Mouse (Mus musculus): ENCODE measurements at regions not wholly inside any gene's neighbourhood (a gene's known extent, or its start where the extent isn't known, plus 50 kb on each side); places are given as distances from the start of the nearest gene placed in this dataset.
A peak's percentile ranks its signal among the peaks of the same experiment; 100 is the strongest.

DNA sequence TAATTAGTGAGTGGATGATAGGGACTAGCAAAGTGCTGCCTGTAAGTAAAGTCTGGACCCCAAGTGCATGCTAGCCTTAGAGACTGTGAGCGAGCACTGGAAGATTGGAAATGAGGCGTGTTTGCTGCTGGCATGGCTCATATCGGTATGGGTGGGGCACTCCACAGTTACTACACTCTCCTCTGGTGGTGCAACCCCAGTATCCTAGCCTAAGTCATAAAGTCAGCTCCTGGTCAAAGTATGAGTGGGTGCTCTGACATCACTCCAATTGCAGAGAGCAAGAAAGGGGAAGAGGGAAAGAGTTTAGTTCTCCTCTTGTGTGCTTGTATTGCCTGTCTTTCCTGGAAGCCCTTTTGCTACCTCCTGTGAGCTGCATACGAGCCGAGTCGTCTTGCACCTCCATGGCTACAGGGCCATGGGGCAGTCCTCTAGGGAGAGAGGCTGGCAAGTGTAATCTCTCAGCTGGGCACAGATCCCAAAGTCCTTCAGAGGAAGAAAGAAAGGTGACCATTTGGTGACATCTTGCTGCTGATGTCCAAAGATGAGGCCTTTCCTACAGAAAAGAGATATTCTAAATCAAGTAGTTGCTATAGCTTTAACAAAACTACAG, 281.2 kb upstream of the Id2 start:
- ATAC-seq (replicated peaks in 1 of 2; ENCODE audit: insufficient read depth in 1 of 2, low FRiP score in 2 of 2, low TSS enrichment in 1 of 2, low read depth in 1 of 2, poor library complexity in 2 of 2, severe bottlenecking in 2 of 2) = peak in 1 of 2 experiments; percentile 36; a peak in 2 of 4 replicates

DNA sequence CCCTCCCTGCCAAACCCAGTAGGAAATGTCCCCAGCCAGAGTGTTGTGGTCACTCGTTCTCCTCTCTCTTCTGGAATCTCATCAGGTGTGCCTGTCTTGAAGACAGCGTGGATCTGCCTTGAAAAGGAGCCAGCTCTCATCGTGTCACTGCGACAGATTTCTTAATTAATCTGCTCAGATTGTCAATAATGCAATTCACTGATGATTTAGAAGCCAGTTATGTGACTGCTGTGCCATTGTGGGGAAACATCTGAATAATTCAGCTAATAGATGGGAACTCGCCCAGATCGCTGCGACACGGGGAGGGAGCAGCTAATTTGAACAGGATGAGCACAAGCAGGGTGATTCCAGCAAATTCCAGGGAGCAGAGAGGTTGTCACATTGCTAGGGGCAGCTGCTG, 279.5 kb upstream of the Id2 start:
- no peak for ATAC-seq (replicated peaks in 1 of 2; ENCODE audit: insufficient read depth in 1 of 2, low FRiP score in 2 of 2, low TSS enrichment in 1 of 2, low read depth in 1 of 2, poor library complexity in 2 of 2, severe bottlenecking in 2 of 2)

DNA sequence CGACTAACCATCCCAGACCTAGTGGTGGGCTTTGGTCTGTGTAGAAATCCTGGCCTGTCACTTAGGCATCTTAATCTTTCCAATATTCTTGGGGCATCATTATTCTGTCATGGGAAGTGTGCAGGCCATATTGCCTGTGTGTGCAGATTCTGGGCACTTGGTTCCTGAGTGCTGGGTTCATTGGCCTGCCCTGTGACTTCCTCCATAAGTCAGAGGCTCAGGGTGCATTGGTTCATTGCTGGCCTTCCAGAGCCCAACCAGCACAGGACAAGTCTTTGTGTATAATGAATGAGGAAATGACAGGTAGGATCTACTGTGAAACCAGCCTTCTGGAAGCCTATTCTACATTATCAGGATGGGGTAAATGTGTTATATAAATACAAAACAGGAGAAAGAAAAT, 270.6 kb upstream of the Id2 start:
- no peak for ATAC-seq (replicated peaks in 1 of 2; ENCODE audit: insufficient read depth in 1 of 2, low FRiP score in 2 of 2, low TSS enrichment in 1 of 2, low read depth in 1 of 2, poor library complexity in 2 of 2, severe bottlenecking in 2 of 2)

DNA sequence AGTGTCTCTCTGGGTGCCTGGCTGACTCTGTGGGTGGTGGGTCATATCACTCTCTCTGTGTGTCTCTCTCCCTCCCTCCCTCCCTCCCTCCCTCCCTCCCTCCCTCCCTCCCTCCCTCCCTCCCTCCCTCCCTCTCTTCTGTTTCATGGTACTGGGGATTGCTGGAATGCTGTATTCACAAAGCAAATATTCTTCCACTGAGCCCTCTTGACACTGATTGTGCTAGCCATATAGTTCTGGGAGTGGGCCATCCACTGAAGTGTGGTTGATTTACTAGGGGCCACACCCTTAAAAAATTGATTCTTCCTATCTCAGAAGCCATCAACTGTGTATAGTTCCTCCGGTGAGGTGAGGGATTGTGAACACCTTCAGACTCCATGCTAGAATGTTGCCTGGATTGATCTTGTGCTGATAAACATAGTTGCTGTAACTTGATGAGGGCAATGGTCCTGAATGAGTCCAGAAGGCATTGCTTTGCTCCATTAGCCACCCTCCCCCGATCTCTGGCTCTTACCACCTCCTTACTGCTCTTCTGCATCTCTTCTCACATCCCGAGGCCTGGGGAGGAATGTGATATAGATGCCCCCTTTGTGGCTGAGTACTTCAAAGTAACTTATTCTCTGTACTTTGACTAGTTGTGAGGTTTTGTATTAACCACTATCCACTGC, 268.8 kb upstream of the Id2 start:
- ATAC-seq (replicated peaks in 1 of 2; ENCODE audit: insufficient read depth in 1 of 2, low FRiP score in 2 of 2, low TSS enrichment in 1 of 2, low read depth in 1 of 2, poor library complexity in 2 of 2, severe bottlenecking in 2 of 2) = no peak

DNA sequence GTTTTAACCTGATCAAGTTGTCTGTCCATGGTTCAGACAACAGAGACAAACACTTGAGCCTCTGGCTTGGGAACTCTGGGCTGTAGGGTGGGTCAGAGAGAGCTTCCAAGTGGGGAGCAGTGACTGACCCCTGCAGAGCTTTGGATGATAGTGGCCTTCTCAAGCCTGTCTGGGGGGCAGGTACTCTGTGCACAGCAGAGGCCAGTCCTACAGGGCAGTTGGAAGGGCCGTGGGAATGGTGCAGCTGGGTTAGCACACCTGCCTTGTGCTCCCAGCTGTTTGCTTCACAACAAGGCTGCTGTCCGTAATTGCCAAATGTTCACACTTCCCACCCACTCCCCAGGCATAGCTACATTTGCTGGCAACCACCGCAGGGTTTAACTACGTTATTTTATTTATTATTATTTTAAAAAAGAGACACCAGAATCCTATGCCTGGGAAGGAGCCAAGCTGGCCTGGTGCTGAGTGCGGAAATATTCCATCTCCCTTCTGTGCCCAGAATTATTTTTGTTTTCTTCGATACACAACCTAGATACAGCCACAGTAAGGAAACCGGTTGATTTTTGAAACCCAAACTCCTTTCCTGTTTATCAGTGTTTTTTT, 268.1 kb upstream of the Id2 start:
- ATAC-seq (replicated peaks in 1 of 2; ENCODE audit: insufficient read depth in 1 of 2, low FRiP score in 2 of 2, low TSS enrichment in 1 of 2, low read depth in 1 of 2, poor library complexity in 2 of 2, severe bottlenecking in 2 of 2) = no peak

DNA sequence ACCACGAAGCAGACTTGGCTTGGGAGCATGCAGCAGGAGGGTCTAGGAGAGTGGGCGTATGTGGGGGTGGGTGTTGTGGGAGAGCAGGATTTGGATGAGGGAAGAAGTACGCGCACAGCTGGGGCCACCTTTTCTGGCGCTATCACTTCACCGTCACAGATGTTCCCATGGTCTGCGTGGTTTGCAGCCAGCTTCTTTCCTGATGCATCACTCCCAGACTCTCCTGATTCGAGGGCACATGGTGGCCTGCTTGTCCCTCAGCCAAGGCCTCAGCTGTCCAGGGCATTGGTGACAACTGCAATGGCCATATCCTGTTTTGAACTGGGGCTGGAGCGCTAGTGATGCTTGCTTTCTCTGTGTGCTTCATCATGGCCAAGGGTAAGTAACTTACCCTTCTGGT, 266.9 kb upstream of the Id2 start:
- ATAC-seq (replicated peaks in 1 of 2; ENCODE audit: insufficient read depth in 1 of 2, low FRiP score in 2 of 2, low TSS enrichment in 1 of 2, low read depth in 1 of 2, poor library complexity in 2 of 2, severe bottlenecking in 2 of 2) = no peak

- no peak for ATAC-seq (replicated peaks in 1 of 2; ENCODE audit: insufficient read depth in 1 of 2, low FRiP score in 2 of 2, low TSS enrichment in 1 of 2, low read depth in 1 of 2, poor library complexity in 2 of 2, severe bottlenecking in 2 of 2)
These were observed 266.4 kb upstream of the Id2 start for GRCm38 (mm10) chr12:25363341-25363740.

DNA sequence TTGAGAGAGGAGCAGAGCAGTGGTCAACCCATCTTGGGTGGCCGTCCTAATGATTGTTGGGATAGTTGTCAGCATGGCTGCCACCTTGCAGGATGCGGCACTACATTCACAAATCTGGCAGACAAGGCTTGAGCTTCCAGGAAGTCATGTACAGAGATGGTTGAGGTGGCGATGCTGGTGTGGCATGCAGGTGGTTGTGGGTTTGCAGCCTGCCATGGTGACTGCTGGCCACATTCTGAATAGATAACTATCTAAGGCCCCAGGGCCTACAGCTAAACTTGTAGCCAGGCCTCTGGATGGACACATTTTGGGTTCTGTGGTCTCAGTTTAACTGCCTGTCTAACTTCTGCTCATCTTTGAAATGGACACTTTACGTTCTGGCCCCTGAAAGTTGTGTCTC, 265.8 kb upstream of the Id2 start:
- no peak for ATAC-seq (replicated peaks in 1 of 2; ENCODE audit: insufficient read depth in 1 of 2, low FRiP score in 2 of 2, low TSS enrichment in 1 of 2, low read depth in 1 of 2, poor library complexity in 2 of 2, severe bottlenecking in 2 of 2)

DNA sequence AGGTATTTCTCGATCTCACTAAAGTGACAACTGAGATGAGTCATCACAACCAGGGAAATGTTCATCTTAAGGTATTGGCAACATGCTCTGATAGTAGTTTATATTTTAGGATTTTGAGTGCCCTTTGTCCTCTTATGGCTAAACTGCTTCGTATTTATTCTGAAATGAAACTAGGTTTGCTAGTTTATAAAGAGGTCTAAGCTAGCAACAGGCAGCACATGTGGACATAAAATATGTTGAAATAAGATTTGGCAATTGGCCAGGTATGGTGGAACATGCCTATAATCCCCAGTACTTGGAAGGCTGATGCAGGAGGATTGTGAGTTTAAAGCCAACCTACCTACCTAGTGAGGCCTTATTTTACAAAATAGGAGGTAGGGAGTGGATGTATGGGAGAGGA, 263.8 kb upstream of the Id2 start:
- ATAC-seq (replicated peaks in 1 of 2; ENCODE audit: insufficient read depth in 1 of 2, low FRiP score in 2 of 2, low TSS enrichment in 1 of 2, low read depth in 1 of 2, poor library complexity in 2 of 2, severe bottlenecking in 2 of 2) = no peak

DNA sequence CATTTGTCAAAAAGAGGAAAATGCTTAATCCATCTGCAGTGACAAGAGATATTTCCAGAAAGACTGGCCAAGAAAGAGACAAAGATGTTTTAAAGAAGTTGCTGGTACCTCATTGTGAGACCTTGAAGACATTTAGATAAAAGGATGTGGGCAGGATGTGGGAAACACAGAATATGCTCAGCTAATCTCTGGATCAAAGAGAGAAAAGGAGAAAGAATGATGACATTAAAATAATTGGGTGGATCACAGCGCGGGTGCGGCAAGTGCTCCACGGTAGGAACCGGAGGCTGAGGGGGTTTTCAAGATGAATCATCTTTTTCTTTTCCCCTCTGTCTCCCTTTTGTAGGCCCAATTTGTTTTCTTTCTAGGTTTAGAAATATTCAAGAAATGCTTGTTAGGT, 263.0 kb upstream of the Id2 start:
- ATAC-seq (replicated peaks in 1 of 2; ENCODE audit: insufficient read depth in 1 of 2, low FRiP score in 2 of 2, low TSS enrichment in 1 of 2, low read depth in 1 of 2, poor library complexity in 2 of 2, severe bottlenecking in 2 of 2) = no peak

- no peak for ATAC-seq (replicated peaks in 1 of 2; ENCODE audit: insufficient read depth in 1 of 2, low FRiP score in 2 of 2, low TSS enrichment in 1 of 2, low read depth in 1 of 2, poor library complexity in 2 of 2, severe bottlenecking in 2 of 2)
These were observed 262.0 kb upstream of the Id2 start for GRCm38 (mm10) chr12:25358846-25359525.

- ATAC-seq (replicated peaks in 1 of 2; ENCODE audit: insufficient read depth in 1 of 2, low FRiP score in 2 of 2, low TSS enrichment in 1 of 2, low read depth in 1 of 2, poor library complexity in 2 of 2, severe bottlenecking in 2 of 2) = no peak; a peak in 1 of 4 replicates
These were observed 259.8 kb upstream of the Id2 start for GRCm38 (mm10) chr12:25356774-25357173.

DNA sequence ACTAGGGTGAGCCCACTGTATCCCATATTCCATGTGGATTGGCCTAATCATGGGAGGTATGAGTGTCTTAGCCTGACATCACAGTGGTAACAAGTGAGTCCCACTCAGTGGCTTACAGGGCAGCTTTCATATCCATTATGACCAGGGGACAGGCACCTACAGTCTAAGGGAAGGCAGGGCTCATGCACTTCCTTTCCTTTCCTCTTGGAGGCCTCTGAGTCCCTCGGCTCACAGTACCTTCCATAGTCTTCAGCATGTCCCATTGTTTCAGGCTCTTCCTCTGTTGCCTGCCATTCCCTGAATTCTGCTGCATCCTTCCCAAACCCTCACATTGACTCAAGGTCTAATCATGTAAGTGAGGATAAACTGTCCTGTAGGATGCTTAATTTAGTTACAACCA, 258.3 kb upstream of the Id2 start:
- ATAC-seq (replicated peaks in 1 of 2; ENCODE audit: insufficient read depth in 1 of 2, low FRiP score in 2 of 2, low TSS enrichment in 1 of 2, low read depth in 1 of 2, poor library complexity in 2 of 2, severe bottlenecking in 2 of 2) = no peak

- ATAC-seq (replicated peaks in 1 of 2; ENCODE audit: insufficient read depth in 1 of 2, low FRiP score in 2 of 2, low TSS enrichment in 1 of 2, low read depth in 1 of 2, poor library complexity in 2 of 2, severe bottlenecking in 2 of 2) = no peak
These were observed 256.5 kb upstream of the Id2 start for GRCm38 (mm10) chr12:25353402-25353896.

GRCm38 (mm10) chr12:25352160-25352559, 255.2 kb upstream of the Id2 start:
- peak; percentile 17 to 54; a peak in 2 of 4 replicates for ATAC-seq (replicated peaks in 1 of 2; ENCODE audit: insufficient read depth in 1 of 2, low FRiP score in 2 of 2, low TSS enrichment in 1 of 2, low read depth in 1 of 2, poor library complexity in 2 of 2, severe bottlenecking in 2 of 2)

DNA sequence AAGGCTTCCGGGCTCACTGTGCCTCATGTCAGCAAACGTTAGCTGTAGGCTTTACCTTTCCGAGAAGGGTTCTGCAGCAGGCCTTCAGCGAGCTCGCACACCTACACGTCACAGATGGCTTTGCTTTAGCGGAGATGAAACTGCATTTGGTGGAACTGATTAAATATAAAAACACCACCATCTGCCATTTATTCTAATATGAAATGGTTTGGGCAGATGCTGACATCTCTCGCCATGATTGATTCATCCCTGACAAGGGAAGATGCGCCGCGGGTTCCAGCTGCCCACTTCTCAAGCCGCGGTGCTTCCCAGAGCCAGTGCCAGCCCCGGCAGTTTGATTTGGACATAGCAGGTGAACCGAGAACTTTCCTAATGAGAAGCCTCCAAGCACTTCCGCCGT, 247.4 kb upstream of the Id2 start:
- no peak for ATAC-seq (replicated peaks in 1 of 2; ENCODE audit: insufficient read depth in 1 of 2, low FRiP score in 2 of 2, low TSS enrichment in 1 of 2, low read depth in 1 of 2, poor library complexity in 2 of 2, severe bottlenecking in 2 of 2)

GRCm38 (mm10) chr12:25338771-25339170, 241.8 kb upstream of the Id2 start:
- ATAC-seq (replicated peaks in 1 of 2; ENCODE audit: insufficient read depth in 1 of 2, low FRiP score in 2 of 2, low TSS enrichment in 1 of 2, low read depth in 1 of 2, poor library complexity in 2 of 2, severe bottlenecking in 2 of 2) = no peak

DNA sequence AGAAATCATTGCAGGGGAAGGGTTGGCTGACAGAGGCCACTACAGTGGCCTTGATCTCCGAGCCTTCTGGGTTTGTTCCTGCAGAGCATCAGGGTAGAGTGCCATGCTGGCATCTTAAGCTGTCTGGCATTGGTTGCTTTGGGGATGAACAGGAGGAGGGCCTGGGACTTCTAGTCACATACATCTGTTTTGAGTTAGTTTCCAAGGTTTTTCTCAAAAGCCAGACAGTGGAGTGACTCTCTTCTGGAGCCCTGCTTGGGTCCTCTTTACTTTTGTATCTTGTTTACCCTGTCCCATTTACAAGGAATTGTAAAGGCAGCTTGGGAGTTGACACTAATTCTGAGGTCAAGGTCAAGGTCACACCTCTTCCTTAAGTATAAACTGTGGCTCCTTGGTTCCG, 239.0 kb upstream of the Id2 start:
- no peak for ATAC-seq (replicated peaks in 1 of 2; ENCODE audit: insufficient read depth in 1 of 2, low FRiP score in 2 of 2, low TSS enrichment in 1 of 2, low read depth in 1 of 2, poor library complexity in 2 of 2, severe bottlenecking in 2 of 2)
